Mouse (Mus musculus): ENCODE results near the gene Blnk. TPM values are rescaled to one million over a fixed set of nuclear protein-coding genes. Genes with fewer than 3 reads are reported as not detected.

Blnk gene
- polyA plus RNA-seq, 1 experiment from 2014 or later, result 0.26 TPM

DNA sequence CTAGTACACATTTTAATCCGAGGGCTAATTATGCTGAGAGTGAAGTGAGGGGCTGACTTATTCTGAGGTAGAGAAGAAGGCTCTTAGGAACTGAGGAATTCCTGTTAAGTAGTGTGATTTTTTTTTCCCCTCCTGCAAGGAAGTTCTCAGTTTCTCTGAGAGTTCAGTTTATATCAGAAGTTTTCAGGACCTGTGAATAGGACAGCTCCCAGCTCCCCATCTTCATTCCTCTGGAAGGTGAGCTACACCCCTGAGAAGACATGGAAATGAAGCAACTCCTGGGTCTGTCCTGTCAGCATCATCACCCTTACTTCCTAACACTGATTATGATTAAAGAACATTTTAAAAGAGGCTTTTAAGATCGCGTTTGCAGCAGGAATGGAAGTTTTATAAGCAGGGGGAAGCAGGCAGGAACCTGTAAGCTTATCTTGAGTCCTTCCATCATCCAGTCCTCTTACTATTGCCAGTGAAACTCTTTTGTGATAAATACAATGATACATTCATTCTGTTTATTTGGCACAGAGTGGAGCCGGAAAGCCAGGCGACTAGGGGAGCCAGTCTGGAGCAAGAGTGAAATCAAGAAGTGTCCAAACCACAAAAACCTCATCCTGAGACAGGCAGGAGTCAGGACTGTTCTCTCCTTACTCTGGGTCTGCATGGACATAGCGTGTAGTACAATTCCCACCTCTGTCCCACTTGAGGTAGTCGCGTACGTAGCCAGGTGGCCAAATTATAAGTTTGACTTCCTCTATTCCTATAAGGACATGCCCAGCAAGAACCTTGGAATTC is 62.6 kb downstream of the Blnk start:
- H3K9ac ChIP-seq (ENCODE audit: low read depth, low read length), result no peak overlapping the region
- 60% methylated on average over 9 of the region's 9 CpGs for WGBS
- H3K36me3 ChIP-seq (ENCODE audit: control insufficient read depth, insufficient read depth, low read length), result no peaks in the 10 kb centered on the region
- no peaks in the 10 kb centered on the region for H3K4me1 ChIP-seq (replicated peaks; ENCODE audit: control insufficient read depth, insufficient read depth, low read length)
- ATAC-seq (replicated peaks; ENCODE audit: low FRiP score), result no peak
- no peak for DNase-seq (ENCODE audit: low spot score)
- H3K27me3 ChIP-seq (replicated peaks; ENCODE audit: control insufficient read depth, insufficient read depth, low read length), result no peaks in the 10 kb centered on the region
- H3K4me2 ChIP-seq, result no peak overlapping the region
- H3K27ac ChIP-seq (ENCODE audit: low read depth, low read length), result no peak overlapping the region
- H3K4me3 ChIP-seq (ENCODE audit: low read depth, low read length), result no peak overlapping the region
- no peaks in the 10 kb centered on the region for H3K9me3 ChIP-seq (ENCODE audit: control insufficient read depth, low read length)

DNA sequence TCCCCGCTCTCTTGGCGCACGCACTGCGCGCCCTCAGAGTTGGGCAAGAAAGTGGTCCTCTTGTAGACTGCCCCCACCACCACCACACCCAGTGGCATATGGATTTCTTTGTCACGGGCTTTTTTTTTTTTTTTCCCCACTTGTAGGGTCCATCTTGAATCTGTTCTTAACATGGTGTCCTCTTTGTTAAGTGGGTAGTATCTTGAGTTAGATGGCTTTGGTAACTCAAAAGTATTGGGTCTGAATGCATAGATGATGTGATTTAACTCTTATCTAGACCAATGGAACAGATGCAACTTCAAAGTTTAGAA is 99.0 kb downstream of the Blnk start:
- 1% methylated on average over 6 of the region's 6 CpGs for WGBS
- H3K36me3 ChIP-seq (ENCODE audit: control insufficient read depth, insufficient read depth, low read length), result no peaks in the 10 kb centered on the region
- peaks cover 6% of the 10 kb centered on the region; the same call in 1 of the 2 replicates for H3K9me3 ChIP-seq (ENCODE audit: control insufficient read depth, low read length)
- ATAC-seq (replicated peaks; ENCODE audit: low FRiP score), result no peak
- H3K27ac ChIP-seq (ENCODE audit: low read depth, low read length), result peak overlapping the region; percentile 92; the same call in 1 of the 2 replicates
- no peak for DNase-seq (ENCODE audit: low spot score)
- H3K4me3 ChIP-seq (ENCODE audit: low read depth, low read length), result peak overlapping the region; percentile 84
- peak overlapping the region; percentile 88 for H3K9ac ChIP-seq (ENCODE audit: low read depth, low read length)
- no peaks in the 10 kb centered on the region for H3K4me1 ChIP-seq (replicated peaks; ENCODE audit: control insufficient read depth, insufficient read depth, low read length)
- 0 out of 2 replicates have a peak, but pooled peaks cover 4% of the 10 kb centered on the region for H3K27me3 ChIP-seq (replicated peaks; ENCODE audit: control insufficient read depth, insufficient read depth, low read length)
- peak overlapping the region; percentile 76 for H3K4me2 ChIP-seq

DNA sequence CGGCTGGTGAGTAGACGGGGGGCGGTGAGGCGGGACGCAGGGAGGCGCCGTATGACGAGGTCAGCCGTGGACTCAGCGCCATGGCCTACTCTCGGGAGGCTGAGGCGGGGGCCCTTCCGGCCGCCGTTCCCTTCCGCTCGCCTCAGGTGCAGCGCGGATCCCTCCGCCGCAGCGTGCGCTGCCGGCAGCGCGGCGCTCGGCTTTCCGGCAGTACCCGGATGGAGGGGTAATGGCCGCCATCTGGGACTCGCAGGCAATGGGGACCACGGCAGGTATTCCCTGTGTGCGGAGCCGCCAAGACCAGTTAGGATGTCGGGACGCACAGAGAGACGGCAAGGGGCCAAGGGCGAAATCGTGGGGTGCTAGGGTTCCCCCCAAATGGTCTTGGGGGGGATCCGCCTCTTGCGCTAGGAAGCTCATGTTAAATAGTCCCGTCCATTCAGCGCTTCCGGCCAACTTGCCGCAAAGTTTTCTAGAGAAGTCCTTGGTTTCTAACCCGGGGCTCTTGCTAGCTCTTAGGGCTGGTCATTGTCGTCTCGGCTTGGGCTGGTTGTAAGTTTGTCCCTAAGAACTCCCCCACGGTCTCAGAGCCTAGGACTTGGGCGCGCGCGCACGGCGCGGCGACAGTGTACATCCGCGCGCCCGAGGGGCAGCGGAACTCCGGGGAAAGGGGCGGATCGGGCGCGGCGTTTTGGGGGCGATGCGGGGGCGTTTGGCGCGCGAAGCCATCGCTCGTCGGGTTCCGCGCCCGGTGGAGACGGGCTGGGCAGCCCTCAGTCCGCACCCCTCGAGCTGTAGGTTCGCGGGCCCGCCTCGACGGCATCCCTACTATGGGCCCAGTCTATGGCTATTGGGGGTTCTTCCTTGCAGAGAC is 99.6 kb downstream of the Blnk start, which contains the start of gene Zfp518a:
Zfp518a (plus strand) TSS at position 187 of the 874 bp plus-strand sequence.
- 0 out of 2 replicates have a peak, but pooled peaks cover 4% of the 10 kb centered on the region for H3K27me3 ChIP-seq (replicated peaks; ENCODE audit: control insufficient read depth, insufficient read depth, low read length)

DNA sequence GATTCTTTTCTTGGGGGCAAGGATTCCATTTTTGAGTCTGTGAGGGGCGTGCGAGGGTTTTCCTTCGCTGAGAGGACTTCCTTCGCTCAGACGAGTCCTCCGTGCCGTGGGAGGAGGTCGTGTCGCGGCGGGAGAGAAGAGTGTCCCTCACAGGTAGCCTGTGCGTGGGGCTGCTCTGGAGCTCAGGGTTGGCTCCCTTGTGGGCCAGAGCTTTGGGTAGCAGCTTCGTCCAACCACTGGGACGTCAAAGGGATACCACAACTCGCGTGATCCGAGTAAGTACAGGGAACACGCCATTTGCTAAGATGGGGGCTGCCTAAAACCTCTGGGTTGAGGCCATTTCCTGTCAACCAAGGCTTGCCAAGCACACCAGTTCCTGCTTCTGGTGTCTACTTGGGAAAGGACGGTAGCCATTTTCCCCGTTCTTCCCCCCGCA is 100.2 kb downstream of the Blnk start:
- H3K27me3 ChIP-seq (replicated peaks; ENCODE audit: control insufficient read depth, insufficient read depth, low read length), result 0 out of 2 replicates have a peak, but pooled peaks cover 4% of the 10 kb centered on the region
- H3K36me3 ChIP-seq (ENCODE audit: control insufficient read depth, insufficient read depth, low read length), result no peaks in the 10 kb centered on the region
- WGBS, result 43% methylated on average over 21 of the region's 21 CpGs
- DNase-seq (ENCODE audit: low spot score) (no peak), ATAC-seq (replicated peaks; ENCODE audit: low FRiP score) (peak; percentile 37)
- peaks cover 6% of the 10 kb centered on the region; the same call in 1 of the 2 replicates for H3K9me3 ChIP-seq (ENCODE audit: control insufficient read depth, low read length)
- H3K27ac ChIP-seq (ENCODE audit: low read depth, low read length), result peak overlapping the region; percentile 92
- H3K9ac ChIP-seq (ENCODE audit: low read depth, low read length), result peak overlapping the region; percentile 88
- H3K4me1 ChIP-seq (replicated peaks; ENCODE audit: control insufficient read depth, insufficient read depth, low read length), result no peaks in the 10 kb centered on the region
- H3K4me3 ChIP-seq (ENCODE audit: low read depth, low read length), result peak overlapping the region; percentile 84
- peak overlapping the region; percentile 76 for H3K4me2 ChIP-seq

More for the DNA sequence above, 99.6 kb downstream of the Blnk start, which contains the start of gene Zfp518a:
- peak within 1 kb of the TSS; percentile 88 for H3K9ac ChIP-seq (ENCODE audit: low read depth, low read length)
- H3K9me3 ChIP-seq (ENCODE audit: control insufficient read depth, low read length), result peaks cover 6% of the 10 kb centered on the region; the same call in 1 of the 2 replicates
- DNase-seq (ENCODE audit: low spot score) (peak; percentile 95), ATAC-seq (replicated peaks; ENCODE audit: low FRiP score) (peak; percentile 86)
- under 1% methylated on average over 87 of the region's 89 CpGs for WGBS
- H3K4me1 ChIP-seq (replicated peaks; ENCODE audit: control insufficient read depth, insufficient read depth, low read length), result no peaks in the 10 kb centered on the region
- H3K4me3 ChIP-seq (ENCODE audit: low read depth, low read length), result peak within 1 kb of the TSS; percentile 84
- H3K27ac ChIP-seq (ENCODE audit: low read depth, low read length), result peak within 1 kb of the TSS; percentile 92
- H3K36me3 ChIP-seq (ENCODE audit: control insufficient read depth, insufficient read depth, low read length), result no peaks in the 10 kb centered on the region
- peak within 1 kb of the TSS; percentile 76 for H3K4me2 ChIP-seq

DNA sequence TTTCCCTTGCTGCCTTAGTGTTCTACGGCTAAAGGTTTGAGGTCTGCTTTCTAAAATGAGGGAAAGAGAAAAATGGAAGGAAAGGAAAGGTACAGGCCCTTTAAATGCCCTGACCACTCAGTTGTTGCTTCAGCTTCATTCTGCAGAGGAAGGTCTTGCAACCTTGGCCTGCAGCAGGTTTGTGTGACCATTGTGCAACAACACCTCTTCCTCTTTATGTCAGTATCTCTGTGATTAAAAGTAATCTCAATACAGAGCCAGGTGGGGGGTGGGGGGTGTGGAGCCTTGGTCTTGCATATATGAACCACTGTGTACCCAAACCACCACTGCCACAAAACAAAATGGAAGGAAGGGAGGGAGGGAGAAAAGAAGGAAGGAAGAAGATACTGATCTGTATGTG is 105.4 kb downstream of the Blnk start:
- peaks cover 16% of the 10 kb centered on the region for H3K27me3 ChIP-seq (replicated peaks; ENCODE audit: control insufficient read depth, insufficient read depth, low read length)
- ATAC-seq (replicated peaks; ENCODE audit: low FRiP score), result no peak
- no peak overlapping the region for H3K9ac ChIP-seq (ENCODE audit: low read depth, low read length)
- H3K27ac ChIP-seq (ENCODE audit: low read depth, low read length), result no peak overlapping the region
- H3K4me1 ChIP-seq (replicated peaks; ENCODE audit: control insufficient read depth, insufficient read depth, low read length), result no peaks in the 10 kb centered on the region
- WGBS, result 91% methylated on average over 1 of the region's 1 CpGs
- H3K36me3 ChIP-seq (ENCODE audit: control insufficient read depth, insufficient read depth, low read length), result no peaks in the 10 kb centered on the region
- no peak overlapping the region for H3K4me2 ChIP-seq
- DNase-seq (ENCODE audit: low spot score), result no peak
- H3K4me3 ChIP-seq (ENCODE audit: low read depth, low read length), result no peak overlapping the region
- peaks cover 4% of the 10 kb centered on the region; the same call in 1 of the 2 replicates for H3K9me3 ChIP-seq (ENCODE audit: control insufficient read depth, low read length)

DNA sequence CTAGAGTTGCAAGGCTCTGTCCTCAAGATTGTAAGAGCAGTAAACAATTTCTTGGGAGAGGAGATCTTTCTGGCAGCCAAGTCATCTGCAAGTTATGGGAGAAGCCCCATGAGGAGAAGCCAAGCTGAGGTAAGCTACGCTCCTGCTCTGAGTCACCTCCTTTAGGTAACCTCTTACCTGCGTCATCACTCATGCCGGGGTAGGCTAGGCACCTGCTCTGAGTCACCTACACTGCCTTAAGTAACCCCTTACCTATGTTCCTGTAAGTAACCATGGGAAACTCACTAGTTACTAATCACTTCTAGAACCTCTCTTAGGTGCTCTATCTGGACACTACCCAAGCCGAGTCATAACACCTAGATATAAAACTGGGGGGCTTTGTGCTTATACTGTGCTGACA is 112.6 kb downstream of the Blnk start:
- DNase-seq (ENCODE audit: low spot score) (no peak), ATAC-seq (replicated peaks; ENCODE audit: low FRiP score) (no peak)
- no peaks in the 10 kb centered on the region for H3K9me3 ChIP-seq (ENCODE audit: control insufficient read depth, low read length)
- no peaks in the 10 kb centered on the region for H3K36me3 ChIP-seq (ENCODE audit: control insufficient read depth, insufficient read depth, low read length)
- no peaks in the 10 kb centered on the region for H3K4me1 ChIP-seq (replicated peaks; ENCODE audit: control insufficient read depth, insufficient read depth, low read length)
- 75% methylated on average over 4 of the region's 4 CpGs for WGBS
- no peak overlapping the region for H3K27ac ChIP-seq (ENCODE audit: low read depth, low read length)
- no peak overlapping the region for H3K9ac ChIP-seq (ENCODE audit: low read depth, low read length)
- peaks cover 23% of the 10 kb centered on the region for H3K27me3 ChIP-seq (replicated peaks; ENCODE audit: control insufficient read depth, insufficient read depth, low read length)
- no peak overlapping the region for H3K4me2 ChIP-seq
- H3K4me3 ChIP-seq (ENCODE audit: low read depth, low read length), result no peak overlapping the region

Small RNA genes lying within 50 kb of the gene (microRNA-seq; reads per million reads assigned to microRNA genes)
- gene Mir8092 (ENCODE audit: borderline number of aligned reads), result not detected

Other genes starting within 250 kb of the Blnk start
- 3.6 and 5.3 TPM in 2 replicates for gene Cc2d2b, start 245.8 kb downstream of the Blnk start, polyA plus RNA-seq (2014; fragmentation: Nextera tagmentation; extraction: Ambion mirVana)
- gene Ccnj, start 163.3 kb downstream of the Blnk start, polyA plus RNA-seq (2014; fragmentation: Nextera tagmentation; extraction: Ambion mirVana), result 12.4 and 13.2 TPM in 2 replicates
- 13.7 and 14.8 TPM in 2 replicates for gene Zfp518a, start 99.8 kb downstream of the Blnk start, polyA plus RNA-seq (2014; fragmentation: Nextera tagmentation; extraction: Ambion mirVana)
- gene Dntt, start 34.7 kb upstream of the Blnk start, polyA plus RNA-seq (2014; fragmentation: Nextera tagmentation; extraction: Ambion mirVana), result 0.09 TPM in 1 of 2 replicates, not detected in the other
- not detected in 2 replicates for gene Opalin, start 82.6 kb upstream of the Blnk start, polyA plus RNA-seq (2014; fragmentation: Nextera tagmentation; extraction: Ambion mirVana)
- not detected in 2 replicates for gene Tll2, start 212.3 kb upstream of the Blnk start, polyA plus RNA-seq (2014; fragmentation: Nextera tagmentation; extraction: Ambion mirVana)

All from liver, embryonic 11.5 days (tissue).